Mouse (Mus musculus) large intestine, adult 2 months (tissue): Measurements from ENCODE around the gene Lrp2bp. TPM values are rescaled to one million over a fixed set of nuclear protein-coding genes. Genes with fewer than 3 reads are reported as not detected.
A peak's percentile ranks its signal among the peaks of the same experiment; 100 is the strongest.

Experiments used
- DNase-seq: peaks from one replicate; pipeline ENCODE4 v3.0.0-alpha.2; 2012; ENCODE audit warnings: low read depth, low spot score
- WGBS: fragments of 180-500 bp; shearing (Covaris S2); methylation state at CpG from one replicate; pipeline ENCODE4 v1.1.7; 2018; 5-methylcytosine and 5-hydroxymethylcytosine counted together
- polyA plus RNA-seq: library from polyadenylated mRNA; depleted of rRNA; stranded (reverse); fragments of >200 nt; gene quantifications from 2 replicates; pipeline ENCODE4 v1.2.3, GENCODE M21; 2012; rRNA removed

Lrp2bp gene
- polyA plus RNA-seq: 0.03 and 0.05 TPM in 2 replicates

DNA sequence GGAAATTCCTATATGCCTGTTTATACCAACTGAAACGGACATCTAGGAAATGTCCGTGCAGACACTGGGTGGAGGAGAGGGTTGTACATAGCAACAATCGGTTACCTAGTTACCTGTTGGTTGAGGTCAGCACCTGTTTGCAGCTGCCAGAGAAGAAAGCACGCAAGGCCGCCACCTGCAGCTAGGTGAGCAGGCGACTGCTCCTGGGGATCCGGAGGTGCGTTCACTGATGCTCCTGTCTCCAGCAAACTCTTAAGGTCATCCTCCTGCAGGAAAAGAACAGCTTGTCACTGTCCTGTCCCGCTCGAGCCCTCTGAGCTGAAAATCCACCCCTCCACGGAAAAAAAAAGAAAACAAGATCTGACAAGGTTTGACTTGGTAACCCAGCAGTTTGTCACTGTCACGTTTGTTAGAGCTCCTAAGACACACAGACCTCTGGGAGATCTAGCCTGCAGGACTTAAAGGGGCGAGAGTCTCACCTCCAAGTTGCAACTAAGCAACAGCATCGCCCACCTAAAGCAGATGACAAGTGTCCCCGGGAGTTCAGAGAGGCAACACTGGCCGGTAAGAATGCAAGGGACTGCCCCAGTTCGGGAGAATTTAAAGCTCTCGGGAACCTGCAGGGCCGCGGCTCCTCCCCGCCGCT lies at the start of gene Lrp2bp:
Gene Lrp2bp, plus strand, starts transcription at position 166 of the 646 bp plus-strand sequence.
- 2% methylated on average over 22 of the region's 22 CpGs for WGBS
- no peak for DNase-seq

GRCm38 (mm10) chr8:45950622-45951021 lies 48.5 kb upstream of the Lrp2bp start:
- DNase-seq: no peak
- WGBS: 39% methylated on average over 2 of the region's 2 CpGs

DNA sequence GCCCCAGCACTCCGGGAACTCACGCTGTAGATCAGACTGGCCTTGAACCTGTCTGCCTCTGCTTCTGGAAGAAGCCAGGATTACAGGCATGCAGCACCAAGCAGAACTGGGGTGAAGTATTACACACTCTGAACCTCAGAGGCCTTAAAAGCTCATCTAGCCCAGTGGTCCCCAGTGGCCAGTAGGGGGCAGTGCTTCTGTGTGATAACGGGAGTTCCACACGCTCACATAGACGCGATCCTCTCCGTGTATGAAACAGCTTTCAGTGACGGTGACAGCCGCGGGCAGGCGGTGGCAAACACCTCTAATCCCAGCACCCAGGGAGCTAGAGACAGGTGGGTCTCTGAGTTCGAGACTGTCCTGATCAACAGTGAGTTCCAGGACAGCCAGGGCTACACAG lies 28.2 kb upstream of the Lrp2bp start:
- DNase-seq: no peak
- WGBS: 98% methylated on average over 12 of the region's 12 CpGs

DNA sequence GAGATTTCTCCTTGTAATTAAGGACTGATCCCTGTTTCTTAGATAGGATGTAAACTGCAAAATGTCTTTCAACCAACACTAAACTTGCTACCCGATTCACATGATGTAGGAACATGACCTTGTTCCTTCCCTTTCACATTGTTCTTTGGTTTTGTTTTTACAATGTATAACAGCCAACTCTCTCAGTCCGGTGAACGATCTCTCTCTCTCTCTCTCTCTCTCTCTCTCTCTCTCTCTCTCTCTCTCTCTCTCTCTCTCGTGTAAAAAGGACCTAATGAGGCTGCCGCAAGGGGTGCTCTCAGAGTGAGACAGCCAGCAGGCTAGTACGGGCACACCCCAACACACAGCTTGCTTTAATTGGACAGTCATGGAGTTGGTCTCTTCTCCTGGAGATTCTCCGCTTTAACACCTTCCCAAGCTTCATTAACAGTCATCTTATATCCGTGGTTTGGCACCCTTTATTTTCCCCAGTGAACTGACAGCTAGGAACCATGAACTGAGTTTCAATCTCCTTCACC lies 25.1 kb upstream of the Lrp2bp start:
- WGBS: 53% methylated on average over 8 of the region's 8 CpGs
- DNase-seq: no peak

- DNase-seq: peak; percentile 96
- WGBS: under 1% methylated on average over 57 of the region's 57 CpGs
Observed at GRCm38 (mm10) chr8:45975126-45975836, 23.8 kb upstream of the Lrp2bp start, which contains the start of the genes 1700029J07Rik and Ufsp2. Gene 1700029J07Rik, minus strand, starts transcription at chr8:45975252. Gene Ufsp2, plus strand, starts transcription at chr8:45975528.

DNA sequence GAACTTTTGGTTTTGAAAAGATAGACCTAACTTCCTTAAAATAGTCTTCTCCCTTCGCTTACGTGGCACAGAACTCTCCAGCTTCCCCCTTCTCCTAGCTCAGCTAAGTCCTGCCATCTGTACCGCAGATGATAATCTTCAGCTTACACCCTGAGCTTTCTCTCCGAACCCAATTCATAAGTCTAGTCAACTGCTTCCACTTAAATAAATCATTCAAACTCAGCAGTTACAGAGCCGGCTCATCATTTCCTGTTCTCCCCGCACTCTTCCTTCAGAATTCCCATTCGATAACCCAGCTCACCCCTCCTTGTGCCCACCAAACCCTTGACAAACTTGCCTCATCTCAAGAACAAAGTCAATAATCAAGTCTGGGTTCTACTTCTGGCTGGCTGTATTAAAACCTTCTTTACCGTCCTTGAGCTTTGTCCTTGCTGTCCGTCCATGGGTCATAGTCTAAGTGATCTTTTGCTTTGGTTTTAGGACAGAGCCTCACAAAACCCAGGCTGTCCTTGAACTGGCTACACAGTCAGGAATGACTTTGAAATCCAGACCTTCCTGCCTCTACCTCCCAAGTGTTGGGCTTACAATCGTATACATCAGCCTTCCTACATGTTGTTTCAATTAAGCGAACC lies 23.1 kb upstream of the Lrp2bp start:
- no peak for DNase-seq
- WGBS: 39% methylated on average over 11 of the region's 11 CpGs

GRCm38 (mm10) chr8:45986665-45987064 lies 12.4 kb upstream of the Lrp2bp start:
- no peak for DNase-seq
- WGBS: 38% methylated on average over 3 of the region's 3 CpGs

GRCm38 (mm10) chr8:45988189-45988588 lies 10.9 kb upstream of the Lrp2bp start:
- WGBS: 76% methylated on average over 2 of the region's 2 CpGs
- no peak for DNase-seq

GRCm38 (mm10) chr8:45990631-45991310 lies 8.3 kb upstream of the Lrp2bp start:
- 84% methylated on average over 4 of the region's 4 CpGs for WGBS
- DNase-seq: no peak

DNA sequence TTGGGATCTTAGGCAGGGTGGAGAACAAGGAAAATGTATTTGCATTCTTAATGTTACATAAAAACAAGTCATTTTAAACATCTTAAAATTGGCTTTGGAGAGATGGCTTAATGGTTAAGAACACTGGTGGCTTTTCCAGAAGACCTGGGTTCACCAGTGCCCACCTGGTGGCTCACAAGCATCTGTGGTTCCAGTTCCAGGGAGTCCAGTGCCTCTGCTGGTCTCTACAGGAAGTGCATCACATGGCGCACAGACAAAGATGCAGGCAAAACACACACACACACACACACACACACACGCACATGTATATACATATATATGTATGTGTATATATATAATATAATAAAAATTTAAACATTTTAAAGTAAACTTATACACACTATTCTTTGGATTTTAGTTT lies 5.0 kb upstream of the Lrp2bp start:
- WGBS: 95% methylated on average over 2 of the region's 2 CpGs
- DNase-seq: no peak

DNA sequence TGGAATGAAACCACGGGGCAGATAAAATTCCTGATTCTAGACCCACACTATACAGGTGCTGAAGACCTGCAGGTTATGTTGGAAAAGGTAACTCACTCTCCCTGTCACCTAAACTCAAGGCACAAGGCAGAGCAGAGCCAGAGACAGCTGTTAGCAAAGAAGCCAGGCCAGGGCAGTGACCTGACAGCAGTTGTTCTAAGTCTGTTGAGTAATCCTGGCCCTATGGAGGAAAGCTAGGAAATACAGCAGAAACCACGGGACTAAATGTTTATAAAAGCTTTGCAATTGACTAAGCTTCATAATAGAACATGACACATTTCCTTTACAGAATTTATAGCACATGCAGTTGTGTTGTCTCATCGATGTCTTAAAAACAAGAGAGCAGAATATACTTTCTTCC lies 3.5 kb upstream of the Lrp2bp start:
- 66% methylated on average over 3 of the region's 3 CpGs for WGBS
- DNase-seq: no peak

GRCm38 (mm10) chr8:45998228-45998627 lies 875 bp upstream of the Lrp2bp start:
- WGBS: 71% methylated on average over 2 of the region's 2 CpGs
- no peak for DNase-seq

- 4% methylated on average over 55 of the region's 55 CpGs for WGBS
- DNase-seq: peak; percentile 92
Observed at GRCm38 (mm10) chr8:45999784-46000705, 942 bp downstream of the Lrp2bp start.

DNA sequence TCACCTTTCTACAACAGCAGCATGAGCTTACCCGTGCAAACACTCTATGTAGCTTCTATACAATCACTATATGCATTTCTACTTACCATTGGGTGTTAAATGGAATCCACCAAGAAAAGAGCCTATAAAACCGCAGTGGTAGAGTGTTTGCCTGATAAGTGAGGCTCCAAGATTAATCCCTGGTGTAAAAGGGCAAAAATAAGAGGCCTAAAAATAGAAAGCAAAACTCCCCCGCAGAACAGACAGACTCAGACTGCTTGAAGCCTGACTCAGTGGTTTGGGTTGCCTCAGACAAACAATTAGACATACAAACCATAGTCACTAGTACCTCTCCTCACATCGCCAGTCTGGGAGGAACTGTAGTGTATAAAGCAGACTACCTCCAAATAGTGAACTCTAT lies 6.5 kb downstream of the Lrp2bp start, which contains the start of gene Ankrd37:
Gene Ankrd37, minus strand, starts transcription at position 112 of the 400 bp plus-strand sequence.
- DNase-seq: no peak
- WGBS: 34% methylated on average over 4 of the region's 4 CpGs

DNA sequence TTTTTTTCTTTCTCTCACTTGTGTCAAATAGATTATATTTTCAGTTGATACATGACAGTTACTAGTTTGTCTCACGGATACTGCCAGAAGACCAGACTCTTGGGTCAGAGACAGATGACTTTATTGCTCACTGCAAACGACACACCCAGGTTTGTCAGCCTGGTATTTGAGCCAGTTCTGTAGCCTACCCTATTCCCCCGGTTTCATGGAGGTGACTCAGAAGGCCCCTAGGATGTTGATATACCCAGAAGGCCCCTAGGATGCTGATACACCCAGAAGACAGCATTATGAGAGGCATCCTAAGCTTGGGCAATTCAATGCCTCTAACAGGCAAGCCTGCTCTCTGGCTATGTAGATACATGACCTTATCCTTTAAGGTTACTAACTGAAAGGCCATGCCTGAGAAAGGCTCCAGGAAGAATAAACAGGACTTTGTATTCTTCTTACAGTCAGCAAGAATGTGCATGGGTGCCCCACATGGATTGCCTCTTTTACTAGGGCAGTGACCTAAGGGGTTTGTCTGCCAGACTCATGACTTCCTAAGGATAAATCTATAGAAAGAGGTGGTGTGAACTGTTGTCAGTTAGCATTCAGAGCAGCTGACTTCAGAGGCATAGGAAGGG lies 8.1 kb downstream of the Lrp2bp start:
- DNase-seq: peak; percentile 60
- 21% methylated on average over 3 of the region's 3 CpGs for WGBS

- 82% methylated on average over 2 of the region's 2 CpGs for WGBS
- DNase-seq: no peak
Observed at GRCm38 (mm10) chr8:46010306-46010705, 11.2 kb downstream of the Lrp2bp start.

DNA sequence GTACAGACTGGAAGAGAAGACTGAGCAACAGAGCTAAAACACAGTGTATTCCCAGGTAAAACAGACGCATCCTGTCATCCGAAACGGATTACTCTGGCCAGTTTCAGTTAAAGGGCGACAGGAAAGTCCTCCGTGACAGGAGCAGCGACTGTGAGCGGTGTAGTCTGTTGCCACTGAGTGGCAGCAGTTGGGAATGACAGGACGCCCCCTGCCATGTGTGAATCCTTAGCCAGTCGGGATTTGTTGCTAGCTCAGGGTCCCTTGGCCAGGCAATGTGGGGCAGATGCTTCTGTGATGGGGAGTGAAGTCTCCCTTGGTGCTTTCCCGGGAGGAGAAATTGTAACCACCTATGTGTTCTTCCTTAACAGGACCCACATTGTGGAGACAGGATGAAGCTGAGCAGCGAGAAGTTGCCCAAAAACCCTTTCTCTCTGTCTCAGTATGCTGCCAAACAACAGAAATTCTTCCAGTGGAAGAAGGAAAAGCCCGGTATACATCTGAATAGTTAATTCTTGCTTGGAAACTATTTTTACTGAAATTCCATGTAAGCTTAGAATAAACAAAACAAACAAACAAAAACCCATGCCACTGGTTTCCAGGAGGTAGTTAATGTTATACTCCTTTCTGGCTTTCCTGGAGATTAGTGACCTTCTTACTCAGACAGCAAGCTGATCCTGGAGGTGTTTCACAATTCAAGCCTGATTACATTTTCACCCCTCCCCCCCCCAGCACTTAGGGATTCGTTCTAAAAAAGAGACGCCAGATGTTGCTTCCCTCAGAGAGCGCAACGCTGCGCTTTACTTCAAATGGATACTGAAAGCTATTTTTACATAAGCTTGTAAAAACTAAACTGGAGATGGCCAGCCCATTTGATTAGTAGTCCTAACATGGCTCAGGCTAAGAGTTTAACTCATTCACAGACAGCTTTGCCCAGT lies 11.9 kb downstream of the Lrp2bp start:
- DNase-seq: no peak
- WGBS: 17% methylated on average over 17 of the region's 17 CpGs
